Mouse (Mus musculus): Measurements from ENCODE around the gene Il9r. TPM values are rescaled to one million over a fixed set of nuclear protein-coding genes. Genes with fewer than 3 reads are reported as not detected.
A peak's percentile ranks its signal among the peaks of the same experiment; 100 is the strongest.

Il9r gene
- polyA plus RNA-seq, 2 experiments = 0.21 to 0.54 TPM

DNA sequence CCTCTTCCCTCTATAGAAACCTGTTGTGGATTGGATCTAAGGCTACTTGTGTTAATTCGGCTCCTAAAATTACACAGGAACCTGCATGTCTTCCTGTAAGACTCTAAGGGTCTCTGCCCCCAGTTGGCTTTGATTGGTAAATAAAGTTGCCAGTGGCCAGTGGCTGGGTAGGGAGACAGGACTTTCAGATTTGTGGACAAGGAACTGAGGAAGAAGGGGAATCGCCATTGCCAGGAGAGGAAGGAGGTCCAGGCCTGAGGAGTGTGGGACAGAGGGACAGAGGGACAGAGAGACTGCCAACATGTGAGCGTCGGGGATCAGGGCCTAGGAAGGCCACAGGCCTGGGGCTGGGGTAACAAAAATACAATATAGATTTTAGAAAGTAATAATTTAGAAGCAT is 18.8 kb downstream of the Il9r start:
- ATAC-seq (ENCODE audit: low FRiP score, low read depth) (no peak), DNase-seq (ENCODE audit: low spot score) (no peak)
- no peak overlapping the region for H3K27ac ChIP-seq (replicated peaks; ENCODE audit: low read depth, low read length)
- no peaks in the 10 kb centered on the region for H3K36me3 ChIP-seq (ENCODE audit: control insufficient read depth, insufficient read depth, low read length)
- WGBS = 82% methylated on average over 4 of the region's 4 CpGs
- H3K4me2 ChIP-seq (replicated peaks; ENCODE audit: low read depth, low read length, severe bottlenecking) = no peak overlapping the region
- H3K9me3 ChIP-seq (ENCODE audit: control insufficient read depth, low read length) = no peaks in the 10 kb centered on the region
- H3K9ac ChIP-seq (ENCODE audit: low read depth, low read length, severe bottlenecking) = no peak overlapping the region
- H3K4me1 ChIP-seq (ENCODE audit: control insufficient read depth, insufficient read depth, low read length) = no peaks in the 10 kb centered on the region
- H3K4me3 ChIP-seq (replicated peaks; ENCODE audit: low read length) = no peak overlapping the region
- no peak for TF ChIP-seq POLR2A (IDR thresholded peaks at IDR 0.05; ENCODE audit: borderline replicate concordance, extremely low read depth, insufficient read depth, insufficient read length)
- H3K27me3 ChIP-seq (ENCODE audit: control insufficient read depth, insufficient read depth, low read length) = no peaks in the 10 kb centered on the region

DNA sequence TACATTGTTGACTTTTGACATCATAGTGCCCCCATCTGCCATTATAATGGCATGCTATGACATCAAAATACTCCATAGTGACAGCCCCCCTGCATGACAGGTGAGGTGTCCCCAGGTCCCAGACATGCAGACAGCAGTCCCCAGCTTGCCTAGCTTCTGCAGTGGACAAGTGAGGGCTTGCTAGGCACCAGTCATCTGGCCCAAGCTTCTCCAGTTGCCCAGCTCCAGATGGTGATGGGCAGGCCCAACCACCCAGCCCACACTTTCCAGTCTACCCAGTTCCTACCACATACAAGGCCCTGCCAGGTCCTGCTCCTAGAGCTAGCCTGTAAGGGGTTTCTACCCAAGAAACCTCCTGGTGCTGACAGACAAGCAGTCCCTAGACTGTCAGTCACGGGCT is 21.6 kb downstream of the Il9r start:
- DNase-seq (ENCODE audit: low spot score) (no peak), ATAC-seq (ENCODE audit: low FRiP score, low read depth) (no peak)
- H3K4me2 ChIP-seq (replicated peaks; ENCODE audit: low read depth, low read length, severe bottlenecking) = no peak overlapping the region

DNA sequence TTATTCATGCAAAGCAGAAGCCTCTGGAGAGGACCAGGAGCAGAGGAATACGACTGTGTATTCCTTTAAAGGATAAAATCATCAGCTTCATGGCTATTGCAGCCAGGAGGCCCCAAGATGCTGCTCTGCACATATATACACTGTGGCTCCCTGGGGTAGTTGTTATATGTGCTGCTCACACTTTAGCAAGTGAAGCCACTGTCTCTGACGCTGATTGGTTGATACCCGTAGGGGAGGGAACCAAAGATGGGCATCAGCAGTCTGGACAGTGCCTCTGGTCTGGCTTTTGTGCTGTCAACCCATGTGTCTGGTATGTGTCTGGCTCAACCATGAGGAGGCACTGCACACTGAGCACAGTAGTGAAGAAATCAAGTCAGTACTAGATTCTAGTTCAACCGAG is 33.4 kb downstream of the Il9r start:
- WGBS = 76% methylated on average over 4 of the region's 4 CpGs
- Histone ChIP-seq H3K4me1 (ENCODE audit: control insufficient read depth, insufficient read depth, low read length) (no peaks in the 10 kb centered on the region), H3K27ac (replicated peaks; ENCODE audit: low read depth, low read length) (no peak overlapping the region), H3K4me2 (replicated peaks; ENCODE audit: low read depth, low read length, severe bottlenecking) (no peak overlapping the region), H3K9ac (ENCODE audit: low read depth, low read length, severe bottlenecking) (no peak overlapping the region), H3K27me3 (ENCODE audit: control insufficient read depth, insufficient read depth, low read length) (no peaks in the 10 kb centered on the region), H3K9me3 (ENCODE audit: control insufficient read depth, low read length) (no peaks in the 10 kb centered on the region), H3K36me3 (ENCODE audit: control insufficient read depth, insufficient read depth, low read length) (no peaks in the 10 kb centered on the region), H3K4me3 (replicated peaks; ENCODE audit: low read length) (no peak overlapping the region)
- no peak for DNase-seq (ENCODE audit: low spot score)
- TF ChIP-seq POLR2A (IDR thresholded peaks at IDR 0.05; ENCODE audit: borderline replicate concordance, extremely low read depth, insufficient read depth, insufficient read length) = no peak
- ATAC-seq (ENCODE audit: low FRiP score, low read depth) = no peak

More for the DNA sequence above, 21.6 kb downstream of the Il9r start:
- H3K27me3 ChIP-seq (ENCODE audit: control insufficient read depth, insufficient read depth, low read length) = no peaks in the 10 kb centered on the region
- no peaks in the 10 kb centered on the region for H3K4me1 ChIP-seq (ENCODE audit: control insufficient read depth, insufficient read depth, low read length)
- TF ChIP-seq POLR2A (IDR thresholded peaks at IDR 0.05; ENCODE audit: borderline replicate concordance, extremely low read depth, insufficient read depth, insufficient read length) = no peak
- no peaks in the 10 kb centered on the region for H3K9me3 ChIP-seq (ENCODE audit: control insufficient read depth, low read length)
- H3K36me3 ChIP-seq (ENCODE audit: control insufficient read depth, insufficient read depth, low read length) = no peaks in the 10 kb centered on the region
- H3K9ac ChIP-seq (ENCODE audit: low read depth, low read length, severe bottlenecking) = no peak overlapping the region
- WGBS = 77% methylated on average over 1 of the region's 1 CpGs
- no peak overlapping the region for H3K4me3 ChIP-seq (replicated peaks; ENCODE audit: low read length)
- no peak overlapping the region for H3K27ac ChIP-seq (replicated peaks; ENCODE audit: low read depth, low read length)

DNA sequence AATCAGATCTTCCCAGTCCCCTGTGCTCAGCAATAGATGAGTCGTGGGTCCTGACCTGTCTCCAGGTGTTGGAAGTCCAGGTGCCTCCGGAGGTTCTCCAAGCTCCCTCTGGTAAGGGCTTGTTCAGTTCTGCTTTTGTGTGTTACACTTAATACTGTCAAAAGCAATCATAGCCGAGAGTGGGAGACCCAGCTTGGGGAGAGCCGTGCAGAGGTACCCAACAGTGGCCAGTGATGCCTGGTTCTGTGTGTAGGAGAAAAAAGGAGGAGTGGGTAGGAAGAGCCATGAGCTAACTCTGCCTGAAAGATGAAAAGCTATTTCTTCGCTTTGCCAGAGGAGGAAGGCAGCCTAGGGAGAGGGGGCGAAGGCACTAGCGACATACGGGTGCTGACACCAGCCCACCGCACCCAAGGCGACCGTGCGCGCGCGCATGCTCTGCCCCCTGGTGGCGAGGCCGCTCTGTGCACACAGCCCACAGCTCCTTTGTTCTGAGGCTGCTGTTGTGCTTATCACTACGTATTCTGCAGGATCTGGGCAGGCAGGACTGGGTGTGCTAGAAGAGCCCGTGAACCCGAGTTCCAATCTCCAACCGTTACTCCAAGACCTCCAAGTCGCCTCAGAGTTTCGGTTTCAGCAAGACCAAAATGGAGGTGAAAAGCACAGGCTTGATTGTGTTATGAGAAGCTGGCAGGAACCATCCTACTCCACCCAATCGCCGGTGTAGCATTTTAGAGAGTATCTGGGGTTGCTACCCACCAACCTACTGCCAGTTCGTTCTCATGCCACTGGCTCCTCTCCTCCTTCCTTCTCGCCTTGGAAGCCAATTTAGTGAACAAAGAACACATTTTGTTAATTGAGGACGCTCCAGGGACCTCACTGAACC is 37.9 kb downstream of the Il9r start:
- Histone ChIP-seq H3K4me1 (ENCODE audit: control insufficient read depth, insufficient read depth, low read length) (no peaks in the 10 kb centered on the region), H3K27me3 (ENCODE audit: control insufficient read depth, insufficient read depth, low read length) (no peaks in the 10 kb centered on the region), H3K36me3 (ENCODE audit: control insufficient read depth, insufficient read depth, low read length) (no peaks in the 10 kb centered on the region), H3K9ac (ENCODE audit: low read depth, low read length, severe bottlenecking) (peak overlapping the region; percentile 46; the same call in 1 of the 2 replicates), H3K4me2 (replicated peaks; ENCODE audit: low read depth, low read length, severe bottlenecking) (peak overlapping the region; percentile 66), H3K4me3 (replicated peaks; ENCODE audit: low read length) (peak overlapping the region; percentile 31), H3K9me3 (ENCODE audit: control insufficient read depth, low read length) (no peaks in the 10 kb centered on the region), H3K27ac (replicated peaks; ENCODE audit: low read depth, low read length) (no peak overlapping the region)
- ATAC-seq (ENCODE audit: low FRiP score, low read depth) = peak; percentile 90
- peak; percentile 69 for DNase-seq (ENCODE audit: low spot score)
- TF ChIP-seq POLR2A (IDR thresholded peaks at IDR 0.05; ENCODE audit: borderline replicate concordance, extremely low read depth, insufficient read depth, insufficient read length) = no peak
- WGBS = 13% methylated on average over 28 of the region's 28 CpGs

DNA sequence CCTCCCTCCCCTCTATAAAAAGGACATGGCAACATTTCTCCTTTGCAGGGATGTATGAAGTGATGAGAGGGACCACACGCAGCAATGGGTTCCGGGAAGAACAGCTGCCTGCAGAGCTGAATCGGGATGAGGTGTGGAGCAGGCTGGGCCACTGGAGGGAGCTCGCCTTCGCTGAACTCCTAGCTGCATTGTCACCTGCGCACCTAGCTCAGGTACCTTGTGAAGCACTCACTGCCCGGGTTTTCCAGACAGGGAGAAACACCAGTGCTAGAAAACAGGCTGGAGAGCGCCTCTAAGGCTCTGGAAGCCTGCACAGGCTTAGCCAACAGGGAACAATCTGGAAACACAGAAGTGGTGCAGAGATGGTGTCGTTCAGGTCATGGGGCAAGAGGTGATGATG is 38.6 kb downstream of the Il9r start:
- H3K9ac ChIP-seq (ENCODE audit: low read depth, low read length, severe bottlenecking) = no peak overlapping the region; the same call in 1 of the 2 replicates
- ATAC-seq (ENCODE audit: low FRiP score, low read depth) (0 out of 2 replicates have a peak, but pooled peaks have one; percentile 7), DNase-seq (ENCODE audit: low spot score) (no peak)
- H3K4me3 ChIP-seq (replicated peaks; ENCODE audit: low read length) = peak overlapping the region; percentile 31
- no peak for TF ChIP-seq POLR2A (IDR thresholded peaks at IDR 0.05; ENCODE audit: borderline replicate concordance, extremely low read depth, insufficient read depth, insufficient read length)
- no peak overlapping the region for H3K27ac ChIP-seq (replicated peaks; ENCODE audit: low read depth, low read length)
- H3K27me3 ChIP-seq (ENCODE audit: control insufficient read depth, insufficient read depth, low read length) = no peaks in the 10 kb centered on the region
- H3K4me1 ChIP-seq (ENCODE audit: control insufficient read depth, insufficient read depth, low read length) = no peaks in the 10 kb centered on the region
- H3K4me2 ChIP-seq (replicated peaks; ENCODE audit: low read depth, low read length, severe bottlenecking) = peak overlapping the region; percentile 66
- no peaks in the 10 kb centered on the region for H3K9me3 ChIP-seq (ENCODE audit: control insufficient read depth, low read length)
- H3K36me3 ChIP-seq (ENCODE audit: control insufficient read depth, insufficient read depth, low read length) = no peaks in the 10 kb centered on the region
- WGBS = 7% methylated on average over 9 of the region's 9 CpGs
